Mouse (Mus musculus) lung, postnatal 36 days (tissue): Measurements from ENCODE around the gene Gm20388.

Experiments
- DNase-seq: peaks from one replicate; pipeline ENCODE4 v3.0.0; 2022; ENCODE audit warnings: mixed read lengths

Gm20388 gene

DNA sequence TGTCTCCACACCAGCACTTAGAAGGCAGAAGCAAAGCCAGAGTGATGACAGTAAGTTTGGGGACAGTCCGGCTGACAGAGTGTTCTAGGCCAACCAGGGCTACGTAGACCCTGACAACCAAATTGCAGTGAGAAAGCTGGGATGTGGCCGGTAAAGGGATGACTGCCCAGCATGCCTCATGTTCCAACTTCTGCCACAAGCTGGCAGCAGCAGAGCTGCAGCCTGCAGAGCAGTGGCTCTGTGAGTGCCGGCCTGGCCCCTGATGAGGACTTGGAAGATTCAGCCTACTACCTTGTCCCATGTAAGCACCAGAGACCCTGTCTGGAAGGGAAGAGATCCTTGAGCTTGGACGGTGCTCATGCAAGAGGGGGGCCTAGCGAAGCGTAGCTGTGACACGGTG, 765.1 kb downstream of the Gm20388 start:
- no peak for DNase-seq

DNA sequence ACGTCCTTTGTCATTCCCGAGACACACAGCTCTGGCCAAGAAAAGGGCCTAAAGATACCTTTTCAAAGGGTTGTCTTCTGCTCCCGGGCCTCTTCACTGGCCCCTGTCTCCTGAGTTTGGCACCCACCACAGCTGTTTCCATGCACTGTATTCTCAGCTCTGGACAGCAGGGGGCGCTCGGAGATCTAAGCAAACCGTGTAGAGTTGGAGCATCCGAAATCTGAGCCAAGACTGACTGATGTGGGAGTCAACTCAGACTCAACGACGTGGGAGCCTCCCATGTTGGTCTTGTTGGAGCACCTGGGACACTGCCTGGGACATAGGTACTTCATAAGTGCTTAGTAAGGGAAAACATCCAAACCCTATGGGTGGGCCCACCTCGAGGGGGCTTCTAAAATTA, 767.8 kb downstream of the Gm20388 start:
- DNase-seq = peak; percentile 92

DNA sequence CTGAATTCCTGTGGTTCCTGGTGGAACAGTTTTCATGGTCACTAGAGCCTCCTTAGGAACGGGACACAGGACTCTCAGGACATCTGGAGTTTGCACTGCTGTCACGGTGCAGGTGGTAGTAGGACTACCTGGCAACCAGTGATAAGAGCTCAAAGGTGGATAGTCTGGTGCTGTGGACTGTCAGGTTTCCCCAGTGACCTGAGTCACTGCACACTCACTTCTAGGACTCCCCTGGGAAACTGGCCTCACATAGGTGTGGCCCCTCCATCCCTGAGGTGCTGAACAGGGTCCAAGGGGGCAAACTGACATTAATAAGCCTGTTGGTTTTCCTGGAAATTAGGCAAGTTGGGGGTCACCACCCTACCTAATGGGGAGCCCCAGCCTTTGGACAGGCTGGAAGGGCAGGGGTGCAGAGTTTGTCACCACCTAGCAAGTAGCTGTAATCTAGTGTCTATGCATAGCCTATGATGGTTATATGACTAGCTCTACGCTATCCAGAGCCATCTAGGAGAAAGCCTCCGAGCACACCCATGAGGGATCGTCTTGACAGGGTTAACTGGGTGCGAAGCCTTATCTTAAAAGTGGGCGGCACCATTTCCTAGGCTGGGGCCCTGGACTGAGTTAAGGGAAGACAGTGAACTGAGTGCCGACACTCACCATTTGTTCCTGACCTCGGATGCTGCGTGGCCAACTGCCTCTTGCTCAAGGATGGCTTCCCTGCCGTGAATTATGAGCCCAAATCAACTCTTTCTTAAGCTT, 769.2 kb downstream of the Gm20388 start:
- no peak for DNase-seq

DNA sequence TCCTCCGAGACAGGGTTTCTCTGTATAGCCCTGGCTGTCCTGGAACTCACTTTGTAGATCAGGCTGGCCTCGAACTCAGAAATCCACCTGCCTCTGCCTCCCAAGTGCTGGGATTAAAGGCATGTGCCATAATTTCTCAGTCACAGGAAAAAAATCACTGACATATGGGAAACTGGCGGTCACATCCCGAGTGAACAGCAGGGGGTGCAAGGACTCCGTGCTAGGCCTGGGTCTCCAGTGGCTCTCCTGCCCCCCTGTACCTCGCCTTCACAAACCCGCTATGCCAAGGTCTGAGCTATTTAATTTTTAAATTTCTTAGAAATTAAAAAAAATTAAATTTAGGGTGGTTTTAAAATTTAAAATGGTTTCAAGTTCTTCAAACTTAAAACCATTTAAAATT, 769.8 kb downstream of the Gm20388 start:
- peak; percentile 67 for DNase-seq

DNA sequence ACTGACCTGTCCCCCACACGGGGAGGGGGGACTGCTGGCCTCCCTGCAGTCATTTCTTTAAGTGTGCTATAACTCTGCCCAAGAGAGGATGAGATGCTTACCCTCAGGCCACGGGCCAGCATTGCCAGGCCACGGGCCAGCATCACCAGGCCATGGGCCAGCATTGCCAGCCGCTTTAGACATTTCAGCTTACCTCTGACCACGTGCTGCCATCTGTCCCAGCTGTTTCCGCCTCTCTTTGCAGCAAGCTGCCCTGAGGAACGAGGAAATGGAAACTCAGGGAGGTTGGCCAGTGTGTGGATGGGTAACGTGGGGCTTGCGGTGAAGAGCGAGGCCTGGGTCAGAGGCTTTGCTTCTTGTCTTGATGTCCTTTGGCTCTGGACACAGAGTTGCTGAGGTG, 770.5 kb downstream of the Gm20388 start:
- no peak for DNase-seq

- peak; percentile 88 for DNase-seq
Measured at GRCm38 (mm10) chr8:120683602-120684001, 773.0 kb downstream of the Gm20388 start.

- no peak for DNase-seq
Measured at GRCm38 (mm10) chr8:120684082-120684481, 773.4 kb downstream of the Gm20388 start.

- peak; percentile 80 for DNase-seq
Measured at GRCm38 (mm10) chr8:120685097-120685496, 774.5 kb downstream of the Gm20388 start.

DNA sequence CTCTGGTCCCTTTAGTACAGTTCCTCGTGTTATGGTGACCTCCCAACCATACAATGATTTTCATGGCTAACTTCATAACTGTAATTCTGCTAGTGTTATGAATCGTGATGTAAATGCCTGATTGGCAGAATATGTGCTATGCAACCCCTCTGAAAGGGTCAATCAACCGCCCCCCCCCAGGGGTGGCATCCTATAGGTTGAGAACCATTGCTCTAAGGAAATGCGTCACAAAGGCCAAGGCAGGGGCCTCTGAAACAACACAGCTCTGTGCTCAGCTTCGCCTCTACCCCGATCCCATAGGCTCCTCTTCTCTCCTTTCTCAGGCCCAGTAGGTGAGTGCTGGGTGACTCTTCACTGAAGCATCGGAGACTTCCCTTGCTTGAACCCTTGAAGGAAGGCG, 775.0 kb downstream of the Gm20388 start:
- no peak for DNase-seq

- DNase-seq = peak; percentile 75
Measured at GRCm38 (mm10) chr8:120686051-120686450, 775.4 kb downstream of the Gm20388 start.

DNA sequence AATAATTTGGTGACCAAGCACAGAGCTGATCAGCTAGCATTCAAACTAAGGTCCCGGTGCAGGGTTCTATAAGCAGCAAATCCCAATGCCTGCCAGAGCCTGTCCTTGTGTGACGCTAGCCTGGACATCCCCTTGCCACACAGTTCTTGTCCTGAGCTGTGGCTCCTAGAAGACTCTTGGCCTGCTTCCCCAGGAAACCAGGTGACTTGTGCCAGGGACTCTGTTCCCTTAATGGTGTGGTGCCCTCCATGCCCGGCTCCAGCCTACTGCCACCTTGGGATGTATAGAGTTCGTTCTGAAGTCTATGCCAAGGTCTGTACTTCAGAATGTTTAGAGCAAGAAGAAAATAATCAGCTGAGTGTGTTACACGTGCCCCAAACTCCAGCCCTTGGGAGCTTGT, 775.9 kb downstream of the Gm20388 start:
- DNase-seq = no peak

DNA sequence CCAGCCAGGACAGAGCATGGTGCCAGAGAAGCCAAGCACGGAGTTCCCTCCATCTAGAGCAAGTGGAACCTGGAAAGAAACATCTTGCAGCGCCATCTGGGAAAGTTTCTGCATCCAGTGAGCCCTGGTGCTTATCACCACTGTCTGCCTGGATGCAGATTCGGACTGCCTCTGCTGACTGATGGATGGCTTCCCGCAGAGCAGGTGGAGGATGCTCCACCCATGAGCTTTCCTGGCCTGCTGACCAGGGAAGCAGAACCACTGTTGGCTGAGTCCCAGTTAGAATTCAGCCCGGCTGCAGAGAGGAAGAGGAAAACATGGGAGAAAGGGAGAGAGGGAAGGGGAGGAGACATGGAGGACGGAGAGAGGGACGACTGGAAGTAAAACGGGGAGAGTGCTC, 777.1 kb downstream of the Gm20388 start:
- peak; percentile 58 for DNase-seq

GRCm38 (mm10) chr8:120688511-120688910, 777.9 kb downstream of the Gm20388 start:
- DNase-seq = no peak

DNA sequence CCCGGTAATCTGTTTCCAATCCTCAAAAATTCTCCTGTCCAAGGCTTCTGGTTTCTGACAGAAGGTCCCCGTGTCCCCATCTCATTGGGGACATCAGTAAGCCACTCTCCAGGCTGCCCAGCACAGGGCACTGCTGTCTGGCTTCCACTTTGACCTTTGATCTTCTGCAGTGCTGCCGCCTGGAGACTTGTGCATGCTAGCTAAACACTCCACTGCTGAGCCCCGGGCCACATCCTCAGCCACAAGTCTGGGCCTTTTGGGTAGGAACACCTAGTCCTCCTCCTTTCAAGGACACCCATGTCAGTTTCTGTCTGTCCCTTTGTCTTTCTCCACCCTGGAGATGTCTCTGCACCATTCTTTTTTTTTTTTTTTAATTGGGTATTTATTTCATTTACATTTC, 782.3 kb downstream of the Gm20388 start:
- no peak for DNase-seq

GRCm38 (mm10) chr8:120693861-120694493, 783.3 kb downstream of the Gm20388 start:
- DNase-seq = peak; percentile 72

GRCm38 (mm10) chr8:120696401-120697153, 785.9 kb downstream of the Gm20388 start:
- peak; percentile 47 for DNase-seq

GRCm38 (mm10) chr8:120697154-120697978, 786.7 kb downstream of the Gm20388 start:
- peak; percentile 62 for DNase-seq

- DNase-seq = peak; percentile 30
Measured at GRCm38 (mm10) chr8:120697979-120698272, 787.3 kb downstream of the Gm20388 start.

DNA sequence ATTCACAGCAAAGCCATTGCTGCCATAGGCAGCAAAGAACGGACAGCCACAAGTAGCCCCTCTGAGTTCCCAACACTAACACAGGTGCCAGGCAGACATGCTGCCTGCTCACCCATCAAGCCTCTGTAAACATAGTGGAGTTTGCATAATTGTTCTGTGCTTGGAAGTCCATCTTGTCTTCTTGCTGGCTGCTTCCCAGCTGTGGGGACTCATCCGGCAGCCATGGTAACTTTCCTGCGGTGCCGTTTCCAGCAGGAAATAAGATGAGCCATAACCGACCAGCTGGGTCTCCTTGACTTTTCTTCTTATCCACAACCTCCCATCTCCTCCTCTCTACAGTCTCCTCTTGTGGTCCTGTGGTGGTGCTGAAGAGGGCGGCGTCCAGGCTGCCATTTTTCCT, 787.8 kb downstream of the Gm20388 start:
- peak; percentile 30 for DNase-seq

DNA sequence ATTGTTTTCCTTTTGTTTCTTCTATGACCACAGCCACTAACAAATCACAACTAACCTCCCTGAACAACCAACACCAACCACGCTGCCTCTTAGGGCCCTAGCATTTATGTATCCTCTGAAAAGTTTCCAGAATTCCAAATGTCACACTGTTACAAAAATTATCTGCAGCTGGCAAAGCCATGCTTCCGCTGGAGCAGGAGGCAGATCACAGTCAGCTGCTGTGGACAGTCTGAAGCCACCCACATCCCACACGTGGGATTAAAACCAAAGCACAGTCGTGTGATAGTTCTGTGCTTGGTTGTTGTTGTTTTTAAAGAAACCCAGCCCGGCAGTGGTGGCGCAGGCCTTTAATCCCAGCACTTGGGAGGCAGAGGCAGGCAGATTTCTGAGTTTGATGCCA, 788.4 kb downstream of the Gm20388 start:
- peak; percentile 16 for DNase-seq

- no peak for DNase-seq
Measured at GRCm38 (mm10) chr8:120699565-120699964, 788.9 kb downstream of the Gm20388 start.

DNA sequence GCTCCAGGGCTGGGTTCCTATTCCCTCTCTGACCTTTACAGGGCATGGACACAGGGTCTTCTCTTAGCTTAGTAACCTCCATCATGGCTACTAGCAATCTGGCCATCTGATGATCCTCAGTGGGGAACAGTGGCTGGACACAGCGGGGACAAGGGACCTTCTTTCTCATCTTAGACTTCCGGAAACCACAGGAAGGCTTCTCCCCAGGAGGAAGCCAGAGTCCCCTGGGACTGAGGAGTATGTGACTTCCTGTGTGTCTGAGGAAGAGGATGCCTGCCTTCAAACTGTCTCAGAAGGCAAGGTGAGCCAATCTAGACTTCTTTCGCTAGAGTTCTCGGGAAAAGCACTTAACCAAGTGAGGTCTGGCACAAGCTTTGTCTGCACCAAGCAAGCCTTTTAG, 789.4 kb downstream of the Gm20388 start:
- DNase-seq = peak; percentile 12
